Mouse (Mus musculus): ENCODE results near the gene Qars. TPM values are rescaled to one million over a fixed set of nuclear protein-coding genes. Genes with fewer than 3 reads are reported as not detected.
A peak's percentile ranks its signal among the peaks of the same experiment; 100 is the strongest.

Qars gene
- polyA plus RNA-seq, 1 experiment from 2014 or later: 108 TPM

DNA sequence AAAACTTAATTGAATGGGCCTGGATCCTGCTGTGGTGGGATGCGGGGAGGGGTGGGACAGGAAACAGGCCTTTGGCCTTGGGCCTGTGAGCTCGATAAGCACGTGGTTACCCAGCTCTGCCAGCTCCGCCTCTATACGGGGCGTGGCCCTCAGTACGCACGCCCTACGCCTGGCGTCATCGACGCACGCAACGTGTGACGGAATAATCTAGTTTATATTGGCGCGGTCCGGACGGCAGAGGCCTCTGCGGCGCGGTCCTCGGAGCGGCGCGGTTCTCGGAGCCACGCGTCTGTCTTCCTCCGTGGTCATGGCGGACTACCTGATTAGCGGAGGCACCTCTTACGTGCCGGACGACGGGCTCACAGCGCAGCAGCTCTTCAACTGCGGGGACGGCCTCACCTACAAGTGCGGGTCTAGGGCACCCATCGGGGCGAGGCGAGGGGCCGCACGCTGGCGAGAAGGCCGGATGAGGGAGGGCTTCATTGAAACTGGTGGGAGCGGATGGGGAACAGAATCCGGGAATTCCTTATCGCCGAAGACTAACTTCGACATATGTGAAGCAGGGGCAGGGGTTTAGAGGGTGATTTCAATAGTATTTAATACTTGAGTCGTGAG lies 52.8 kb downstream of the Qars start, which contains the start of gene Impdh2:
Impdh2 (plus strand) TSS at position 60 of the 615 bp plus-strand sequence.
- Histone ChIP-seq H3K36me3 (peaks cover 77% of the 10 kb centered on the region), H3K27me3 (no peaks in the 10 kb centered on the region), H3K27ac (peak within 1 kb of the TSS; percentile 69), H3K9ac (peak within 1 kb of the TSS; percentile 70), H3K4me1 (peaks cover 10% of the 10 kb centered on the region), H3K4me3 (peak within 1 kb of the TSS; percentile 56), H3K9me3 (no peaks in the 10 kb centered on the region), H3K4me2 (peak within 1 kb of the TSS; percentile 64)
- WGBS: under 1% methylated on average over 53 of the region's 53 CpGs
- ATAC-seq (ENCODE audit: borderline replicate concordance, extremely low read depth, low FRiP score, low TSS enrichment): peak; percentile 98

DNA sequence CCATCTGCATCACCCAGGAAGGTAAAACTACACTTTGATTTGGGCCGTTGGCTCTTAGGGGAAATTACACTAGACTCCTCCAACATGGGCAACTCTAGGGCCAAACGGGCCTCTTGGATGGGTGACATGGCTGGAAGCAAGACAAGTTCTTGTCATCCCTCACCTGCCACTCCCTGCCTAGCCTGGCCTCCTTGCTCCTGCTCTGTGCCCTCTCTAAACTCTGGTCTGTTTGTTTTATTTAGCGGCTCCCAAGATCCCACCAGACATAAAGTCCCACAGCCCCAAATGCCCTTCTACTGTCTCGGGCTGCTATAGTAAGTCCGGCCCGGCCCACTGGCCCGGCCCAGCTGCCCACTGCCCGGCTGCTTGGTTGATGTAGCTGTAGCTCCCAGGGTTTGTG lies 56.2 kb downstream of the Qars start:
- no peak overlapping the region for H3K4me2 ChIP-seq
- no peak overlapping the region for H3K27ac ChIP-seq
- peaks cover 27% of the 10 kb centered on the region for H3K4me1 ChIP-seq
- H3K4me3 ChIP-seq: no peak overlapping the region
- 85% methylated on average over 8 of the region's 8 CpGs for WGBS
- no peak for ATAC-seq (ENCODE audit: borderline replicate concordance, extremely low read depth, low FRiP score, low TSS enrichment)
- no peaks in the 10 kb centered on the region for H3K9me3 ChIP-seq
- peaks cover 51% of the 10 kb centered on the region for H3K36me3 ChIP-seq
- H3K9ac ChIP-seq: no peak overlapping the region
- no peaks in the 10 kb centered on the region for H3K27me3 ChIP-seq

DNA sequence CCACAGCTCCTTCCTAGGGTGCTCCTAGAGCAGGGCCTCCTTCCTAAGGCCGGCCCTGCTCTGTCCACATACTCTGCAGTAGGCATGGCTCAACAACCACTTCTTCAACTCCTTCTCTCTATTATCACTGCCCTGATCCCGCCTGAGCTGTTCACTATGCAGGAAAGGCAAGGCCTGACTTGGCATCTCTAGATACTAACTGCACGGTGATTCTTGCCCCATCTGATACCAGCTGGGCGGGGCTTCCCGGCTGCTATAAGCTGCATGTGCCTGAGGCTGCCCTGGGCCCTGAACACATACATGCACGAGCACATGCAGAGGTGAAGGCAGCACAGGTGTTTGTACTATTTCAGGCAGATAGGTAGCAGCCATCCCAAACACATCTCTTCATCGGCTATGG lies 56.6 kb downstream of the Qars start:
- Histone ChIP-seq H3K36me3 (peaks cover 47% of the 10 kb centered on the region), H3K9ac (no peak overlapping the region), H3K27ac (no peak overlapping the region), H3K4me1 (peaks cover 30% of the 10 kb centered on the region), H3K4me2 (no peak overlapping the region), H3K4me3 (no peak overlapping the region), H3K27me3 (no peaks in the 10 kb centered on the region), H3K9me3 (no peaks in the 10 kb centered on the region)
- 84% methylated on average over 7 of the region's 7 CpGs for WGBS
- no peak for ATAC-seq (ENCODE audit: borderline replicate concordance, extremely low read depth, low FRiP score, low TSS enrichment)

Other genes starting within 250 kb of the Qars start
- 100 and 110 TPM in 2 replicates for gene Dag1, start 243.7 kb upstream of the Qars start, polyA plus RNA-seq (2015; fragmentation: Nextera tagmentation; extraction: Ambion mirVana)
- 32.5 and 37.2 TPM in 2 replicates for gene Nicn1, start 217.3 kb upstream of the Qars start, polyA plus RNA-seq (2015; fragmentation: Nextera tagmentation; extraction: Ambion mirVana)
- 19.7 and 20.5 TPM in 2 replicates for gene Amt, start 210.9 kb upstream of the Qars start, polyA plus RNA-seq (2015; fragmentation: Nextera tagmentation; extraction: Ambion mirVana)
- 484 and 512 TPM in 2 replicates for gene Rhoa, start 201.6 kb upstream of the Qars start, polyA plus RNA-seq (2015; fragmentation: Nextera tagmentation; extraction: Ambion mirVana)
- 29.6 and 35.5 TPM in 2 replicates for gene Tcta, start 201.5 kb upstream of the Qars start, polyA plus RNA-seq (2015; fragmentation: Nextera tagmentation; extraction: Ambion mirVana)
- gene Gpx1, start 168.8 kb upstream of the Qars start, polyA plus RNA-seq (2015; fragmentation: Nextera tagmentation; extraction: Ambion mirVana): 654 and 708 TPM in 2 replicates
- 99.6 and 107 TPM in 2 replicates for gene Usp4, start 159.9 kb upstream of the Qars start, polyA plus RNA-seq (2015; fragmentation: Nextera tagmentation; extraction: Ambion mirVana)
- gene 1700102P08Rik, start 114.9 kb upstream of the Qars start, polyA plus RNA-seq (2015; fragmentation: Nextera tagmentation; extraction: Ambion mirVana): 0.39 and 0.40 TPM in 2 replicates
- gene Ccdc36, start 79.2 kb upstream of the Qars start, polyA plus RNA-seq (2015; fragmentation: Nextera tagmentation; extraction: Ambion mirVana): 2.4 and 2.6 TPM in 2 replicates
- gene BC048562, start 71.2 kb upstream of the Qars start, polyA plus RNA-seq (2015; fragmentation: Nextera tagmentation; extraction: Ambion mirVana): not detected in 2 replicates
- gene Ccdc71, start 47.2 kb upstream of the Qars start, polyA plus RNA-seq (2015; fragmentation: Nextera tagmentation; extraction: Ambion mirVana): 56.6 and 60.4 TPM in 2 replicates
- gene Klhdc8b, start 46.1 kb upstream of the Qars start, polyA plus RNA-seq (2015; fragmentation: Nextera tagmentation; extraction: Ambion mirVana): 67.2 and 75.3 TPM in 2 replicates
- 66.9 and 74.4 TPM in 2 replicates for gene Lamb2, start 28.0 kb upstream of the Qars start, polyA plus RNA-seq (2015; fragmentation: Nextera tagmentation; extraction: Ambion mirVana)
- gene Usp19, start 17.1 kb upstream of the Qars start, polyA plus RNA-seq (2015; fragmentation: Nextera tagmentation; extraction: Ambion mirVana): 61.9 and 68.5 TPM in 2 replicates
- 115 and 120 TPM in 2 replicates for gene Qrich1, start 9.1 kb downstream of the Qars start, polyA plus RNA-seq (2015; fragmentation: Nextera tagmentation; extraction: Ambion mirVana)
- 178 TPM in 2 replicates for gene Impdh2, start 52.6 kb downstream of the Qars start, polyA plus RNA-seq (2015; fragmentation: Nextera tagmentation; extraction: Ambion mirVana)
- 49.2 and 49.4 TPM in 2 replicates for gene Ndufaf3, start 59.7 kb downstream of the Qars start, polyA plus RNA-seq (2015; fragmentation: Nextera tagmentation; extraction: Ambion mirVana)
- 139 and 150 TPM in 2 replicates for gene Dalrd3, start 62.2 kb downstream of the Qars start, polyA plus RNA-seq (2015; fragmentation: Nextera tagmentation; extraction: Ambion mirVana)
- gene Wdr6, start 71.0 kb downstream of the Qars start, polyA plus RNA-seq (2015; fragmentation: Nextera tagmentation; extraction: Ambion mirVana): 131 and 134 TPM in 2 replicates
- gene P4htm, start 90.0 kb downstream of the Qars start, polyA plus RNA-seq (2015; fragmentation: Nextera tagmentation; extraction: Ambion mirVana): 7.7 and 7.9 TPM in 2 replicates
- gene Arih2, start 141.7 kb downstream of the Qars start, polyA plus RNA-seq (2015; fragmentation: Nextera tagmentation; extraction: Ambion mirVana): 44.8 and 46.6 TPM in 2 replicates
- 45.0 and 46.0 TPM in 2 replicates for gene Slc25a20, start 154.4 kb downstream of the Qars start, polyA plus RNA-seq (2015; fragmentation: Nextera tagmentation; extraction: Ambion mirVana)
- 23.6 and 24.5 TPM in 2 replicates for gene Prkar2a, start 181.6 kb downstream of the Qars start, polyA plus RNA-seq (2015; fragmentation: Nextera tagmentation; extraction: Ambion mirVana)

Measured in lung, embryonic 15.5 days (tissue).